Mouse (Mus musculus): ENCODE data around the gene Hspa12a. TPM values are rescaled to one million over a fixed set of nuclear protein-coding genes. Genes with fewer than 3 reads are reported as not detected.

Gene Hspa12a
- polyA plus RNA-seq, 1 experiment from 2014 or later = 0.22 TPM

- no peaks in the 10 kb centered on the region for H3K36me3 ChIP-seq (ENCODE audit: control insufficient read depth, insufficient read depth)
- no peaks in the 10 kb centered on the region for H3K4me1 ChIP-seq (ENCODE audit: control insufficient read depth, low read depth, low read length)
- no peak overlapping the region for H3K4me3 ChIP-seq (ENCODE audit: low read depth, low read length)
- no peak overlapping the region for H3K4me2 ChIP-seq (ENCODE audit: low read depth, low read length)
- no peak overlapping the region for H3K27ac ChIP-seq (ENCODE audit: low read length)
- no peak overlapping the region for H3K9ac ChIP-seq (ENCODE audit: low read depth, low read length)
- no peaks in the 10 kb centered on the region for H3K9me3 ChIP-seq (replicated peaks; ENCODE audit: control insufficient read depth, low read length)
- WGBS (ENCODE audit: insufficient replicate concordance) = 7% methylated on average over 3 of the region's 3 CpGs
- ATAC-seq (ENCODE audit: low read depth) = no peak
- H3K27me3 ChIP-seq (ENCODE audit: control insufficient read depth, insufficient read depth, low read depth, low read length) = no peaks in the 10 kb centered on the region
Measured at GRCm38 (mm10) chr19:58806364-58806763, 137.1 kb downstream of the Hspa12a start.

- Histone ChIP-seq H3K27me3 (ENCODE audit: control insufficient read depth, insufficient read depth, low read depth, low read length) (no peaks in the 10 kb centered on the region), H3K27ac (ENCODE audit: low read length) (no peak overlapping the region), H3K36me3 (ENCODE audit: control insufficient read depth, insufficient read depth) (no peaks in the 10 kb centered on the region), H3K9me3 (replicated peaks; ENCODE audit: control insufficient read depth, low read length) (no peaks in the 10 kb centered on the region), H3K9ac (ENCODE audit: low read depth, low read length) (no peak overlapping the region), H3K4me3 (ENCODE audit: low read depth, low read length) (no peak overlapping the region), H3K4me2 (ENCODE audit: low read depth, low read length) (no peak overlapping the region), H3K4me1 (ENCODE audit: control insufficient read depth, low read depth, low read length) (no peaks in the 10 kb centered on the region)
- ATAC-seq (ENCODE audit: low read depth) = no peak
- 77% methylated on average over 9 of the region's 9 CpGs for WGBS (ENCODE audit: insufficient replicate concordance)
Measured at GRCm38 (mm10) chr19:58805191-58805779, 138.2 kb downstream of the Hspa12a start.

- H3K9me3 ChIP-seq (replicated peaks; ENCODE audit: control insufficient read depth, low read length) = no peaks in the 10 kb centered on the region
- H3K27ac ChIP-seq (ENCODE audit: low read length) = no peak overlapping the region
- no peaks in the 10 kb centered on the region for H3K4me1 ChIP-seq (ENCODE audit: control insufficient read depth, low read depth, low read length)
- H3K36me3 ChIP-seq (ENCODE audit: control insufficient read depth, insufficient read depth) = no peaks in the 10 kb centered on the region
- no peaks in the 10 kb centered on the region for H3K27me3 ChIP-seq (ENCODE audit: control insufficient read depth, insufficient read depth, low read depth, low read length)
- WGBS (ENCODE audit: insufficient replicate concordance) = 70% methylated on average over 12 of the region's 12 CpGs
- ATAC-seq (ENCODE audit: low read depth) = no peak
- H3K4me2 ChIP-seq (ENCODE audit: low read depth, low read length) = no peak overlapping the region
- no peak overlapping the region for H3K4me3 ChIP-seq (ENCODE audit: low read depth, low read length)
- no peak overlapping the region for H3K9ac ChIP-seq (ENCODE audit: low read depth, low read length)
Measured at GRCm38 (mm10) chr19:58795114-58795669, 148.3 kb downstream of the Hspa12a start.

- Histone ChIP-seq H3K27ac (ENCODE audit: low read length) (no peak within 1 kb of the TSS), H3K4me2 (ENCODE audit: low read depth, low read length) (no peak within 1 kb of the TSS), H3K4me1 (ENCODE audit: control insufficient read depth, low read depth, low read length) (no peaks in the 10 kb centered on the region), H3K27me3 (ENCODE audit: control insufficient read depth, insufficient read depth, low read depth, low read length) (no peaks in the 10 kb centered on the region), H3K9ac (ENCODE audit: low read depth, low read length) (no peak within 1 kb of the TSS), H3K36me3 (ENCODE audit: control insufficient read depth, insufficient read depth) (no peaks in the 10 kb centered on the region), H3K4me3 (ENCODE audit: low read depth, low read length) (no peak within 1 kb of the TSS), H3K9me3 (replicated peaks; ENCODE audit: control insufficient read depth, low read length) (no peaks in the 10 kb centered on the region)
- no peak for ATAC-seq (ENCODE audit: low read depth)
- 38% methylated on average over 10 of the region's 10 CpGs for WGBS (ENCODE audit: insufficient replicate concordance)
Measured at GRCm38 (mm10) chr19:58794284-58794683, 149.2 kb downstream of the Hspa12a start, which contains the start of gene 1700019N19Rik. TSS of gene 1700019N19Rik (minus strand) at chr19:58794461.

- WGBS (ENCODE audit: insufficient replicate concordance) = 58% methylated on average over 11 of the region's 11 CpGs
- Histone ChIP-seq H3K9me3 (replicated peaks; ENCODE audit: control insufficient read depth, low read length) (no peaks in the 10 kb centered on the region), H3K27me3 (ENCODE audit: control insufficient read depth, insufficient read depth, low read depth, low read length) (no peaks in the 10 kb centered on the region), H3K4me2 (ENCODE audit: low read depth, low read length) (no peak overlapping the region), H3K4me3 (ENCODE audit: low read depth, low read length) (no peak overlapping the region), H3K9ac (ENCODE audit: low read depth, low read length) (no peak overlapping the region), H3K4me1 (ENCODE audit: control insufficient read depth, low read depth, low read length) (no peaks in the 10 kb centered on the region), H3K36me3 (ENCODE audit: control insufficient read depth, insufficient read depth) (no peaks in the 10 kb centered on the region), H3K27ac (ENCODE audit: low read length) (no peak overlapping the region)
- no peak for ATAC-seq (ENCODE audit: low read depth)
Measured at GRCm38 (mm10) chr19:58789194-58789593, 154.3 kb downstream of the Hspa12a start.

GRCm38 (mm10) chr19:58783938-58784337, 159.5 kb downstream of the Hspa12a start:
- H3K36me3 ChIP-seq (ENCODE audit: control insufficient read depth, insufficient read depth) = no peaks in the 10 kb centered on the region
- no peaks in the 10 kb centered on the region for H3K27me3 ChIP-seq (ENCODE audit: control insufficient read depth, insufficient read depth, low read depth, low read length)
- no peak overlapping the region for H3K4me3 ChIP-seq (ENCODE audit: low read depth, low read length)
- no peaks in the 10 kb centered on the region for H3K9me3 ChIP-seq (replicated peaks; ENCODE audit: control insufficient read depth, low read length)
- WGBS (ENCODE audit: insufficient replicate concordance) = 18% methylated on average over 7 of the region's 7 CpGs
- 0 out of 2 replicates have a peak, but pooled peaks have one; percentile 19 for ATAC-seq (ENCODE audit: low read depth)
- no peak overlapping the region for H3K27ac ChIP-seq (ENCODE audit: low read length)
- H3K4me1 ChIP-seq (ENCODE audit: control insufficient read depth, low read depth, low read length) = no peaks in the 10 kb centered on the region
- H3K4me2 ChIP-seq (ENCODE audit: low read depth, low read length) = no peak overlapping the region
- no peak overlapping the region for H3K9ac ChIP-seq (ENCODE audit: low read depth, low read length)

- H3K4me1 ChIP-seq (ENCODE audit: control insufficient read depth, low read depth, low read length) = no peaks in the 10 kb centered on the region
- no peaks in the 10 kb centered on the region for H3K27me3 ChIP-seq (ENCODE audit: control insufficient read depth, insufficient read depth, low read depth, low read length)
- no peaks in the 10 kb centered on the region for H3K36me3 ChIP-seq (ENCODE audit: control insufficient read depth, insufficient read depth)
- H3K4me2 ChIP-seq (ENCODE audit: low read depth, low read length) = no peak overlapping the region
- no peak overlapping the region for H3K4me3 ChIP-seq (ENCODE audit: low read depth, low read length)
- no peaks in the 10 kb centered on the region for H3K9me3 ChIP-seq (replicated peaks; ENCODE audit: control insufficient read depth, low read length)
- 57% methylated on average over 4 of the region's 4 CpGs for WGBS (ENCODE audit: insufficient replicate concordance)
- ATAC-seq (ENCODE audit: low read depth) = no peak
- H3K27ac ChIP-seq (ENCODE audit: low read length) = no peak overlapping the region
- H3K9ac ChIP-seq (ENCODE audit: low read depth, low read length) = no peak overlapping the region
Measured at GRCm38 (mm10) chr19:58781566-58781965, 161.9 kb downstream of the Hspa12a start.

GRCm38 (mm10) chr19:58776461-58776860, 167.0 kb downstream of the Hspa12a start:
- H3K36me3 ChIP-seq (ENCODE audit: control insufficient read depth, insufficient read depth) = no peaks in the 10 kb centered on the region
- 46% methylated on average over 5 of the region's 5 CpGs for WGBS (ENCODE audit: insufficient replicate concordance)
- H3K27ac ChIP-seq (ENCODE audit: low read length) = no peak overlapping the region
- no peaks in the 10 kb centered on the region for H3K4me1 ChIP-seq (ENCODE audit: control insufficient read depth, low read depth, low read length)
- no peaks in the 10 kb centered on the region for H3K27me3 ChIP-seq (ENCODE audit: control insufficient read depth, insufficient read depth, low read depth, low read length)
- no peaks in the 10 kb centered on the region for H3K9me3 ChIP-seq (replicated peaks; ENCODE audit: control insufficient read depth, low read length)
- H3K4me3 ChIP-seq (ENCODE audit: low read depth, low read length) = no peak overlapping the region
- no peak overlapping the region for H3K9ac ChIP-seq (ENCODE audit: low read depth, low read length)
- no peak overlapping the region for H3K4me2 ChIP-seq (ENCODE audit: low read depth, low read length)
- no peak for ATAC-seq (ENCODE audit: low read depth)

- Histone ChIP-seq H3K36me3 (ENCODE audit: control insufficient read depth, insufficient read depth) (no peaks in the 10 kb centered on the region), H3K4me2 (ENCODE audit: low read depth, low read length) (no peak overlapping the region), H3K27ac (ENCODE audit: low read length) (no peak overlapping the region), H3K9ac (ENCODE audit: low read depth, low read length) (no peak overlapping the region), H3K4me1 (ENCODE audit: control insufficient read depth, low read depth, low read length) (no peaks in the 10 kb centered on the region), H3K27me3 (ENCODE audit: control insufficient read depth, insufficient read depth, low read depth, low read length) (no peaks in the 10 kb centered on the region), H3K9me3 (replicated peaks; ENCODE audit: control insufficient read depth, low read length) (no peaks in the 10 kb centered on the region), H3K4me3 (ENCODE audit: low read depth, low read length) (no peak overlapping the region)
- WGBS (ENCODE audit: insufficient replicate concordance) = 88% methylated on average over 6 of the region's 6 CpGs
- ATAC-seq (ENCODE audit: low read depth) = no peak
Measured at GRCm38 (mm10) chr19:58767329-58767728, 176.1 kb downstream of the Hspa12a start.

All from liver, embryonic 16.5 days (tissue).